Mouse (Mus musculus) lung, adult 18-20 months (tissue): Measurements from ENCODE around the gene Spdye4c.

Experiments
- DNase-seq, 2 experiments: peaks; one replicate each; pipeline ENCODE4 v3.0.0; 2022; ENCODE audit warnings: mixed read lengths in 2 of 2

The Spdye4c gene

DNA sequence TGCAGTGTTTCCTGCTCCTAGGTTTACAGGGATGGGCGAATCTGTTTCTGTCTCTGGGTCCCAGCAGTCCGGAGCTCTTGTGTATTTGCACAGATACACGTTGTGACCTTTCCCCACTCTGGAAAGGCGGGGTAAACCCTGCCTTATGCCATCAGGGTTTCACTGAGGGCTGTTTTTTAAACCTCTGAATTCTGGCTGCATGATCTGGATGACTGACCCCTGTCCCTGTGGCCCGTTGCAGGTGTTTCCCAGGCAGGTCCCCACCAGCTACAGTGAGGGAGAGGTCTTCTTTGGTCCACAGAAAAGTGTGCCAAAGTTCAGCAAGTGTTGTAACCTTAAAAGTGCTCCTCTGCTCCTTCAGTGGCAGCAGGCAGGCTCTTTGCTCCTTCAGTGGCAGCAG lies 18.3 kb downstream of the Spdye4c start:
- DNase-seq: no peak

DNA sequence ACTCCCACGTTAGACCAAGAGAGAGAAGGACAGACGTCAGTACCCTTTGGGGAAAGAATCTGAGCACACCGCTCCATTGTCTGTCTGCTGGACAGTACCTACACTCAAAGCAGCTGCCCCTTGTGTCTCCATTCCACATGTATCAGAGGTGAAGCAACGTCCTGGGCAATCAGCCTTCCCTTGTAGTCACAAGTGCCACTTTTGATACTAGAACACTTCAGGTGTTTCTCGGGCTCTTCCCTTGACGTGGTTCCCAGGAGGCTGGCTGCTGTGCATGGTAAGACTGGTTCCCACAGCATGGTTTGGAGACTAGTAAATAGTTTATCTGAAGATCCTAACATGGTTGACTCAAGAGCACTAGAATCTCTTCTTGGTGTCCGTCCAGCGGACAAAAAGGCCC lies 20.2 kb downstream of the Spdye4c start:
- DNase-seq: peak in 1 of 2 experiments; percentile 32

DNA sequence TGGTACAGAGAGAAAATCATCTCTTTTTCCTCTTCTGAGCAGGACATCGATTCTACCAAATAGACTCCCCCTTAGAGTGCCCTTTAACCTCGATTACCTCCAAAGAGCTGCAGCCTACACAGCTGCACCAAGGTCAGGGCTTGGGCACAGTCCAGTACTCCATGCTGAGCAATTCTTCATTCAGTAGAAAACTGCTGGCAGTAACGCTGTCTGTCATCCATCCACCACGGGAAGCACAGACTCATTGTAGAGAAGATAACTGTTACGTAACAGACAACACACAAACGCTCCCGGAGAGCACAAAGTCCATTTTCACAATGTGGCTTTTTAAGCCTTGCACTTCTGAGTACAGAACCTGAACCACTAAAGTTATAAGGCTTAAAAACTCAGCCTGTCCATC lies 21.3 kb downstream of the Spdye4c start:
- no peak for DNase-seq

DNA sequence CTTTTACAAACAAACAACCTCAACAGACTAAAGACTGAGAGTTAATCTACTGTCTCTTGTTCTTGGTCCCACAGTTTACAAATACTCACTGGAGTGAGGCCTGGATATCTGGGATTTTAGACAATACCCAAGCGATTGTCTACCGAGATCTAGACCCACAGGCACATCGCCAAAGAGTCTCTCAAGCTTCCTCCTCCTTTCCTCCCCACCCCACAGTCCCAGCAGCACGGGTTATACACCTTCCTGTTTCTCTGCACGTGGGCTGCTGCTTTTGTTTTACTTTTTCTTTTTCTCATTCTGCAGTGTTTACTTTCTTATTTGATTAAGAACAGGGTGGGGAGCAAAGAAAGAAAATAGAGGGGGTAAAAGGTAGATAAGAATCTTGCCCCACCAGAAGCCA lies 22.4 kb downstream of the Spdye4c start:
- peak; percentile 19 to 60 for DNase-seq

DNA sequence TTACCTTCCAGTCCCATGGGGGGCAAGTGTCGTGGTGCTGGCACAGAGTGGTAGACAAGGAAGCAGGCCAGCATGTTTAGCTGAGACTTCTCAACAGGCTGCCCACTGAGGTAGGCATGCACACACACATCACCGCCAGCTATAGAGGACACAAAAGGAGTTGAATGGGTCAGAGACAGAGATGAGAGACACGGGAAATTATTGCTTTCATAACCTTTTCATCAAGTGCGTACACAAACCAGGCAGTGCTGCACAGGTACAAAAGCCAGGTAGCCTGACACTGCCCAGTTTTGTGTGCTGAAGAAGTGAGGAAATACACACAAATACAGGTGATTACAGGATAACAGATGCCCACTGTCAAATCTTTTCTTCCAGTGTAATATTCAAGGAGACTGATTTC lies 24.4 kb downstream of the Spdye4c start:
- DNase-seq: no peak

DNA sequence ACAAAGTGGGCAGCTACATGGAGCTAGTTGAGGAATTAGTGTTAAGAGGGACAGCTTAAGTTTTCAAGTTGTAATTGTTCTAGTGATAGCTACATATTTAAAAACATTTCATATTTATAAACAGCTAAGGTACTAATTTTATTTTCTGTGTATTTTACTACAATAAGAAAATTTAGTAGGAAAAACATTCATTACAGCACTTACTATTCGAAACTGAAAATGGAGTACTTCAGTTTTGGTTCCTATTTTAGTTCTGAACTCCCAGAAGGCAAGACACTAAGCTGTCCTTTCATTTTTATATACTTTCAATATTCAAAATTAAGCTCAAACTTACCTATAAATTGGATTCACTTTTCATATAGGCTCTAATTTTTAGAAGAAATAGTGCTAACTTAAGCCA lies 29.6 kb downstream of the Spdye4c start:
- no peak for DNase-seq
